Mouse (Mus musculus) small intestine, adult 2 months (tissue): ENCODE data around the gene Naaladl2.

ENCODE experiments used
- CTCF ChIP-seq: fragments of 200-500 bp; IDR thresholded peaks from 2 replicates; pipeline ENCODE4 v1.5.1; 2012; ENCODE audit warnings: low read depth, mild to moderate bottlenecking, control low read depth, inconsistent platforms, low read length, moderate library complexity, mixed read lengths; ENCODE audit not compliant: insufficient replicate concordance, insufficient read length; ENCODE audit errors: extremely low read depth
- POLR2A ChIP-seq: fragments of 200-500 bp; IDR thresholded peaks from 2 replicates; pipeline ENCODE4 v1.6.1; 2012; ENCODE audit warnings: low read depth, mild to moderate bottlenecking, control low read depth, inconsistent platforms, low read length, moderate library complexity

- TF ChIP-seq CTCF, result no peak
- no peak for TF ChIP-seq POLR2A
Measured at GRCm38 (mm10) chr3:24225418-24225817, 918.6 kb downstream of the Naaladl2 start.
